Mouse (Mus musculus) liver, embryonic 15.5 days (tissue): Measurements from ENCODE around the gene Ube2q1. TPM values are rescaled to one million over a fixed set of nuclear protein-coding genes. Genes with fewer than 3 reads are reported as not detected.
A peak's percentile ranks its signal among the peaks of the same experiment; 100 is the strongest.

Experiments used
- ATAC-seq: fragments of 200-750 bp; cut with Nextera tagmentation; 2 replicates; pipeline ENCODE4 v1.8.0; 2017; ENCODE audit warnings: moderate number of reproducible peaks, mild to moderate bottlenecking, moderate library complexity; ENCODE audit not compliant: insufficient read depth
- H3K27ac ChIP-seq: fragments of 300-500 bp; sonication (generic); replicated peaks from 2 replicates; pipeline ENCODE4 v1.5.1; 2015; ENCODE audit warnings: mild to moderate bottlenecking, inconsistent platforms
- H3K27me3 ChIP-seq: fragments of 300-500 bp; sonication (generic); 2 replicates; pipeline ENCODE4 v1.6.1; 2015; ENCODE audit warnings: mild to moderate bottlenecking, inconsistent platforms
- H3K36me3 ChIP-seq: fragments of 300-500 bp; sonication (generic); replicated peaks from 2 replicates; pipeline ENCODE4 v1.6.1; 2015; ENCODE audit warnings: moderate library complexity, mild to moderate bottlenecking, inconsistent platforms
- H3K4me1 ChIP-seq: fragments of 300-500 bp; sonication (generic); replicated peaks from 2 replicates; pipeline ENCODE4 v1.6.1; 2015; ENCODE audit warnings: inconsistent platforms
- H3K4me2 ChIP-seq: fragments of 300-500 bp; sonication (generic); 2 replicates; pipeline ENCODE4 v1.6.1; 2015; ENCODE audit warnings: moderate library complexity, mild to moderate bottlenecking, inconsistent platforms
- H3K4me3 ChIP-seq: fragments of 300-500 bp; sonication (generic); replicated peaks from 2 replicates; pipeline ENCODE4 v1.5.1; 2015; ENCODE audit warnings: mild to moderate bottlenecking, inconsistent platforms
- H3K9ac ChIP-seq: fragments of 300-500 bp; sonication (generic); 2 replicates; pipeline ENCODE4 v1.6.1; 2015; ENCODE audit warnings: moderate library complexity, mild to moderate bottlenecking, inconsistent platforms
- H3K9me3 ChIP-seq: fragments of 300-500 bp; sonication (generic); replicated peaks from 2 replicates; pipeline ENCODE4 v1.6.1; 2016; ENCODE audit warnings: inconsistent platforms
- WGBS: fragments of 180-500 bp; shearing (Covaris S2); methylation state at CpG from one replicate; pipeline ENCODE4 v1.1.7; 2015; ENCODE audit warnings: mixed read lengths; ENCODE audit not compliant: insufficient replicate concordance; 5-methylcytosine and 5-hydroxymethylcytosine counted together
- polyA plus RNA-seq: library from polyadenylated mRNA; unstranded; fragments of >200 nt; fragmentation: Nextera tagmentation; extraction: Ambion mirVana; gene quantifications from 2 replicates; pipeline ENCODE4 v1.2.1, GENCODE M21; 2015

Ube2q1 gene
- 3.1 and 3.5 TPM in 2 replicates for polyA plus RNA-seq

GRCm38 (mm10) chr3:89772968-89773709 is at the start of gene Ube2q1:
Gene Ube2q1, plus strand, starts transcription at chr3:89773616.
- ATAC-seq, result peak; percentile 81
- under 1% methylated on average over 72 of the region's 90 CpGs for WGBS
- H3K27me3 ChIP-seq, result no peaks in the 10 kb centered on the region
- H3K36me3 ChIP-seq, result peaks cover 20% of the 10 kb centered on the region
- H3K27ac ChIP-seq, result peak within 1 kb of the TSS; percentile 89
- no peaks in the 10 kb centered on the region for H3K9me3 ChIP-seq
- H3K4me1 ChIP-seq, result peaks cover 54% of the 10 kb centered on the region
- H3K9ac ChIP-seq, result peak within 1 kb of the TSS; percentile 97
- peak within 1 kb of the TSS; percentile 89 for H3K4me2 ChIP-seq
- H3K4me3 ChIP-seq, result peak within 1 kb of the TSS; percentile 98

DNA sequence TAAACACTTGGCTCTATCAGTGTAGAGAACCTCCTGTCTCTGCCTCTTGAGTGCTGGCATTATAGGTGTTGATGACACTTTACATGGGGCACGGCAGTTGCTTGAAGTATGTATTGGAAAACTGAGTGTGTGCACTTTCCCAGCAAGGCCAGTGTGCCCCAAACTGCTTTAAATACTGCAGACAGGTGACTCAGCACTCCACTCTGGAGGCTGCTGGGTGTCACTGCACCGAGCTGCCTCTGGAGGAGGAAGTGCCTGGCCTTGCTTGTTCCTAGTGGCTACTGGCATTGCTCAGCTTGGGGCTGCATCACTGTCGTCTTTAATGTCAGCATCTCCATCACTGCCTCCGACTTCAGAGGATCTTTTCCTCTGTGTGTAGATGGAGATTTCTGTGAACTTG is 46.4 kb upstream of the Ube2q1 start:
- no peak overlapping the region for H3K4me3 ChIP-seq
- ATAC-seq, result no peak
- no peaks in the 10 kb centered on the region for H3K27me3 ChIP-seq
- no peaks in the 10 kb centered on the region for H3K9me3 ChIP-seq
- no peak overlapping the region for H3K4me2 ChIP-seq
- H3K4me1 ChIP-seq, result peaks cover 29% of the 10 kb centered on the region
- no peak overlapping the region for H3K27ac ChIP-seq
- no peak overlapping the region for H3K9ac ChIP-seq
- no peaks in the 10 kb centered on the region for H3K36me3 ChIP-seq
- WGBS, result 7% methylated on average over 4 of the region's 4 CpGs

DNA sequence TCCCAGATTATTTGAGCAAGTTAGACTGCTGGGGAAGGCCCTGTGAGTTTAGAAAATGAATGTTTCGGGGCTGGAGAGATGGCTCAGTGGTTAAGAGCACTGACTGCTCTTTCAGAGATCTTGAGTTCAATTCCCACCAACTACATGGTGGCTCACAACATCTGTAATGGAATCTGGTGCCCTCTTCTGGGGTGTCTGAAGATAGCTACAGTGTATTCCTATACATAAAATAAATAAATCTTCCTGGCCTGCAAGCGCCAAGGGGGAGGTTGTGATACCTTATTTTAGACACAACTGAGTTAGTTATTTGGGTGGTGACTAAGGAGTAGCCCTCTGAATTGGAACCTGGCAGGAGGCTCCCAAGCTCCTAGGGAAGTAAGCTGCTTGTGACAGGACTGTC is 44.6 kb upstream of the Ube2q1 start:
- Histone ChIP-seq H3K4me3 (no peak overlapping the region), H3K36me3 (peaks cover 8% of the 10 kb centered on the region)

GRCm38 (mm10) chr3:89730350-89731331 is 42.8 kb upstream of the Ube2q1 start:
- WGBS, result under 1% methylated on average over 32 of the region's 32 CpGs
- ATAC-seq, result peak; percentile 97
- H3K4me2 ChIP-seq, result peak overlapping the region; percentile 85
- no peaks in the 10 kb centered on the region for H3K9me3 ChIP-seq
- H3K4me3 ChIP-seq, result peak overlapping the region; percentile 78
- peak overlapping the region; percentile 82 for H3K9ac ChIP-seq
- H3K36me3 ChIP-seq, result peaks cover 26% of the 10 kb centered on the region
- H3K27me3 ChIP-seq, result no peaks in the 10 kb centered on the region
- H3K4me1 ChIP-seq, result peaks cover 37% of the 10 kb centered on the region
- H3K27ac ChIP-seq, result peak overlapping the region; percentile 84

More for the DNA sequence above, 44.6 kb upstream of the Ube2q1 start:
- Histone ChIP-seq H3K27ac (no peak overlapping the region), H3K4me2 (no peak overlapping the region), H3K9me3 (no peaks in the 10 kb centered on the region), H3K9ac (no peak overlapping the region), H3K4me1 (peaks cover 37% of the 10 kb centered on the region), H3K27me3 (no peaks in the 10 kb centered on the region)
- no peak for ATAC-seq
- 75% methylated on average over 2 of the region's 2 CpGs for WGBS

GRCm38 (mm10) chr3:89732091-89732490 is 41.3 kb upstream of the Ube2q1 start:
- 47% methylated on average over 4 of the region's 4 CpGs for WGBS
- peak overlapping the region; percentile 78 for H3K4me3 ChIP-seq
- H3K9ac ChIP-seq, result peak overlapping the region; percentile 82; the same call in 1 of the 2 replicates
- H3K4me2 ChIP-seq, result peak overlapping the region; percentile 85
- H3K27me3 ChIP-seq, result no peaks in the 10 kb centered on the region
- H3K4me1 ChIP-seq, result peaks cover 34% of the 10 kb centered on the region
- H3K9me3 ChIP-seq, result no peaks in the 10 kb centered on the region
- ATAC-seq, result no peak
- 0 out of 2 replicates have a peak overlapping the region, but pooled peaks have one; percentile 3 for H3K27ac ChIP-seq
- peaks cover 40% of the 10 kb centered on the region for H3K36me3 ChIP-seq

DNA sequence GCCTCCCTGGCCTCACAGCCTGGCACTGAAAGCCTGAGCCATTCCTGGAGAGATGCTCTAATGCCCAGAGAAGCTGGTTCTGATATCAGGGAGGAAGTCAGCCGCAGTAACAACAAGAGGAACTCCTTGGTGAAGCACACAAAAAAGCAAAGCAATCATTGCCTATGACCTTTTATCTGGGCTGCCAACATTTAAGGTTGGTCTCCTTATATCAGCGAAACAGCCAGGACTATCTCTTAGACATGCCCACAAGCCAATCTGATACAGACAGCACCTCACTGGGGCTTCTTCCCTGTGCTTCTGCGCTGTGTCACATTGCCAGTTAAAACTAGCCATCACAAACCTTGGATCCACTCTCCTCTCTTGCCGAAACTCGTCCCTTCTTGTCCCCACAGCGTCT is 34.9 kb upstream of the Ube2q1 start:
- no peak overlapping the region for H3K9ac ChIP-seq
- H3K4me2 ChIP-seq, result no peak overlapping the region
- H3K4me1 ChIP-seq, result 0 out of 2 replicates have a peak, but pooled peaks cover 2% of the 10 kb centered on the region
- H3K9me3 ChIP-seq, result no peaks in the 10 kb centered on the region
- no peak overlapping the region for H3K4me3 ChIP-seq
- 70% methylated on average over 6 of the region's 6 CpGs for WGBS
- peaks cover 94% of the 10 kb centered on the region for H3K36me3 ChIP-seq
- no peak for ATAC-seq
- H3K27me3 ChIP-seq, result no peaks in the 10 kb centered on the region
- H3K27ac ChIP-seq, result no peak overlapping the region

DNA sequence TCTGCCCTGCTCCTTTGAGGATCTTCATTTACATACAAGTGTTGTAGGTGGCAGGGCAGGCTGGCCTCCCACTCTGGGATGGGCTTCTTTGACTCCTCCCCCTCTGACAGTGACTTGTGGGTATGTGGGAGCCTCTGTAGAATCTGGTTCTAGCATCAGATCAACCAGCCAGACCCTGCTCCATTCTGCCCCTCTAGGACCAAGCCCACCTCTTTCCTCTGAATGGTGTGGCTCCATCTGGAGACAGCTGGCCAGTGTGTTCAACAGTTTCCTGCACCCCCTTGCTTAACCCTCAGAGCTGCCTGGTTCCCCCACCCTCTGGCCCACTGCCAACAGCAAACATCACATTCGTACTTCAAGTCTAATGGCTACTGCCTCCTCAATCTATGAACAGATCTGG is 21.1 kb upstream of the Ube2q1 start:
- Histone ChIP-seq H3K4me2 (no peak overlapping the region), H3K9ac (no peak overlapping the region), H3K4me1 (no peaks in the 10 kb centered on the region; the same call in 1 of the 2 replicates), H3K4me3 (no peak overlapping the region), H3K27me3 (no peaks in the 10 kb centered on the region), H3K27ac (no peak overlapping the region), H3K9me3 (no peaks in the 10 kb centered on the region), H3K36me3 (peaks cover 43% of the 10 kb centered on the region)
- no peak for ATAC-seq
- 50% methylated on average over 1 of the region's 1 CpGs for WGBS

GRCm38 (mm10) chr3:89755283-89755682 is 18.1 kb upstream of the Ube2q1 start:
- H3K4me2 ChIP-seq, result no peak overlapping the region
- H3K9ac ChIP-seq, result no peak overlapping the region
- H3K4me3 ChIP-seq, result no peak overlapping the region
- WGBS, result 48% methylated on average over 6 of the region's 6 CpGs
- no peaks in the 10 kb centered on the region for H3K9me3 ChIP-seq
- no peaks in the 10 kb centered on the region for H3K27me3 ChIP-seq
- peaks cover 16% of the 10 kb centered on the region for H3K36me3 ChIP-seq
- no peak overlapping the region for H3K27ac ChIP-seq
- ATAC-seq, result no peak
- no peaks in the 10 kb centered on the region; the same call in 1 of the 2 replicates for H3K4me1 ChIP-seq

DNA sequence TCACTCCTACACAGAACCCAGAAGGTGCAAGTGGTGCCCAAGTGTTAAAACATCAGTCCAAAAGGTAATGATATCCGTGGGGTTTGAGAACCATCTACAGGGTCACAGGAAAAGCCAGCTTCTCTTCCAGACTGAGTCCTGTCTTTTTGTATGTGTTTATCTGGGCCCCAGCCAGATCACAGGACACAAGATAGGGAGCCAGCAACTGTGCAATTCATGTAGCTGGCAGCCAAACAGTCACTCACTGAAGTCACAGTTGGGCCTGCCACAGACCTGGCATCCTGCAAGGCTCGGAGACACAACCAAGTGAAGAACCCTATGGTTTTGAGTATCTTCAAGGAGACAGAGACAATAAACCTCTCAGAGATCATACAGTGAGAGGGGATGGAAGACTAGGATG is 15.6 kb upstream of the Ube2q1 start:
- Histone ChIP-seq H3K9me3 (no peaks in the 10 kb centered on the region), H3K27me3 (peaks cover 6% of the 10 kb centered on the region), H3K4me3 (no peak overlapping the region), H3K4me1 (no peaks in the 10 kb centered on the region), H3K9ac (no peak overlapping the region), H3K36me3 (no peaks in the 10 kb centered on the region), H3K27ac (no peak overlapping the region), H3K4me2 (no peak overlapping the region)
- 55% methylated on average over 2 of the region's 2 CpGs for WGBS
- ATAC-seq, result no peak

GRCm38 (mm10) chr3:89759786-89760185 is 13.6 kb upstream of the Ube2q1 start:
- 0 out of 2 replicates have a peak, but pooled peaks cover 2% of the 10 kb centered on the region for H3K4me1 ChIP-seq
- WGBS, result 44% methylated on average over 3 of the region's 3 CpGs
- H3K27ac ChIP-seq, result no peak overlapping the region

More at GRCm38 (mm10) chr3:89759786-89760185, 13.6 kb upstream of the Ube2q1 start:
- no peak overlapping the region for H3K9ac ChIP-seq
- H3K4me3 ChIP-seq, result no peak overlapping the region
- peaks cover 25% of the 10 kb centered on the region for H3K27me3 ChIP-seq
- no peaks in the 10 kb centered on the region for H3K36me3 ChIP-seq
- no peaks in the 10 kb centered on the region for H3K9me3 ChIP-seq
- no peak for ATAC-seq
- H3K4me2 ChIP-seq, result no peak overlapping the region
